Mouse (Mus musculus) stomach, postnatal 0 days (tissue): ENCODE data around the gene Kirrel3.

Source experiments
- CTCF ChIP-seq: IDR thresholded peaks from 2 replicates; pipeline ENCODE4 v1.5.1; 2016; ENCODE audit warnings: antibody characterized with exemption, low read depth, mild to moderate bottlenecking, moderate library complexity
- EP300 ChIP-seq: optimal IDR thresholded peaks from 2 replicates; pipeline ENCODE3; 2016; ENCODE audit warnings: antibody characterized with exemption

DNA sequence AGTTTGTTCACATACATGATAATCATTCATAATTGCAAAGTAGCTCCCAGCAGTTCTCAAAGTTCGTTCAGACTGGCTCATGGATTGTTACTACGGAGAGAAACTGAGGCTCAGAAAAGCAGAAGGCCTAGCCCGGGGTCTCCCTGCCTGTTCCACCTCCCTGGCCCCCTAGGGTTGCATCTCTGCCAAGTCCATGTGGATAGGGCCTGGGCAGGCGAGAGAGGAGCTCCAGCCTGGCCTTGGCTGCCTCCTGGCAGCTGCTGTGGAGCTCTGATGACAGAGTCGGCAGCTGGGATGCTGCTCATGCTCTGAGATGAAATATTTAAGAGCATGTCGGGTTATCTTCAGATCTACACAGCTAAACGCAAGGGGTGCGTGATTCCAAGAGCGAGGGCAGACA is 459.6 kb downstream of the Kirrel3 start:
- TF ChIP-seq CTCF (no peak), EP300 (no peak)
